Mouse (Mus musculus): Measurements from ENCODE around the gene Nrxn1.
A peak's percentile ranks its signal among the peaks of the same experiment; 100 is the strongest.
"Not testable (repeated sequence)": the region's sequence is repeated elsewhere in the genome, so short reads cannot be mapped to it uniquely, and the experiment has no call there.

The Nrxn1 gene

DNA sequence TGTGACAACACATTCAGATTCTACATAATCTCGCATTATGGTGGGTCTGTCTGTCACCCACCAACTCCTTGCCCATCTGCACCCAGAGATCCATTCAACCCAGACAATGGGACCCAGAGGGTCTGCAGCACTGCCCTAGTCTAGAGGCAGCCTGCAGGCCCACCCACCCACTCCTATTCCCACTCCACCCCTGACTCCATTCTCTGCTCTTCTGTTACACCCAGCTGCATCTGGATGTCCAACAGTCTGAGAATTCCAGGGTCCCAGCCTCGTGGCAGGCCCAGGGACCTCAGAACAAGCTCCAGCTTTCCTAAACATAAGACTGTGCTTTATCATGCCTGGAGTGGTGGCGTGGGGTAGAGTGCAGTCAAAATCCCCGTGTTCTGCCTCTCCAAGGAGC is 820.6 kb downstream of the Nrxn1 start:
- no peak for DNase-seq (ENCODE audit: low spot score in 2 of 2)

DNA sequence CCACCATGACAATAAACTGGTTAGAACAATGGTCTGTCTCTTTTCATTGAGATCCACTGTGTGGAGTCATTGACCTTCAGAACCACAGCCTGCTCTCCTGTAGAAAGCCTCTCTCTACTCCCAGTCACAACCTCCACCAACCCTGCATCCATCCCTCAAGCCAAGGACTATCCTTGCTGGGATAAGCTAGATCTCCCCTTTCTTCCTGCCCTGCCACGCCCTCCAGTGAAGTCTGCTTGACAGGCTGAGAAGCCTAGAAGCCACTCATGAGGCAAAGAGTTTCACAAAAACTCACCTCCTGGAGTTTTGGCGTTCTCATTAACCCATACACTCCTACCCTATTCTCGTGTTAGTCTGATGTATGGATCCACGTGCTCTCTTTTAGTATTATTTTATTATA is 821.7 kb downstream of the Nrxn1 start:
- DNase-seq (ENCODE audit: low spot score in 2 of 2): no peak

DNA sequence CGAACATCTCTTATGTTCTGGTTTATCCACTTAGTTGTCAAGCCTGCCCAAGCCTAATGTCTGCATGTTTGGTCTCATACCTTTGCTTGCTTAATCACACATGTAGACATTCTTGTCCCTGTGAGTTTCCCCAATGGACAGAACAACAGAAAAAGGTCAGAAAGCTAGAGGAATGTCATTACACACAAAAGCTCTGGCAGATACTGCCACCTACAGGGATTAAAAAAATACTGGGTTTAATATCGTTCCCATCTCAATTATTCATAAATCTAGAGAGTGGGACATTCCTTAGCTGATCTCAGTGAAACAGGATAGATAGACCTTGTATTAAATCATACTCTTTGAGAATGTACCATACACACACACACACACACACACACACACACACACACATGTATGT is 823.7 kb downstream of the Nrxn1 start:
- DNase-seq (ENCODE audit: low spot score in 2 of 2): no peak

DNA sequence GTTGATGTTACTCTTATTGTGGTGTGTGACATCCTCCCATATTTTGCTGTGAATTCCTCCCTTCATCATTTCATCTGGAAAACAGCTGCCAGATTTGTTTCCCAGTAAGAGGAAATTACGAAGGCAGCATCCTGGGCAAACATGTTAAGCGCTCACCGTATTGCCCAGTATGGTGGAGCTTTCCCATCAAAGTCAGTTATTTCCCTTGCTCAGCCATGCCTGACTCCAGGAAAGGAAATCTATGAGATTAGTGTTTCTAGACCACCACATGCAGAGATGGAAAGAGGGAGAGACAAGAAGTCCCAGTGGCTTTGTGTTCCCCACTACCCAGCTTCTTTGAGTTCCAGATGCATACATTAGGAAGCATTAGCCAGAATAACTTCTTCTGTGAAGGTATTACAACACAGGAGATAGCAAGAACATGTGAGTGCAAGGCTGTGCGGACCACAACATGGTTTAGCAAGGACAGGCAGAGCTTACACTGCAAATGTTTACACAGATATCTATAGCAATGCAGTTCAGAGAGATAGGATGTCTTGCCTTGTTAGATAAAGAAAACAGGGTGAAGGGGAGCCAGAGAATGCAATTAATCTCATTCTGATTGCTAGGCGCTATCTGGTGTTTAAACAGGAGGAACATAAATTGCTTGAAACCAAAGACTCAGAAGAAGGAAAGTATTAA is 839.3 kb downstream of the Nrxn1 start:
- DNase-seq (ENCODE audit: low spot score in 2 of 2): no peak

DNA sequence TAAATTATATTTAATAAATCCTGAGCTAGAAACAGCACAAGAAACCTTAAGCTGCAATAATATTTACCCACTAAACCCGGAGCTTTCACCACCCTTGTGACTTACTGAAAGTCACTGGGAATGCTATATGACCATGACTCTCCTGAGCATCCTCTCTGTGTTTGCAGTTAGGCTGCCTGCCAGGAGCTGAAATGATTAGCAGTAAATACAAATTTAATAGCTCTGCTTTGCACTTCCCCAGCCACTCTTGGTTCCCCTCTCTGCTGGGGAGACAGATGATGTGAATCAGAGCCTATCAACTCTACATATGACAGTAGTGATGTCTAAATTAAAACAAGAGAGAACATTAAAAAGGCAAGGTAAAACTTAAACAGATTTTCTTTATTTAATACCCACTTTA is 840.7 kb downstream of the Nrxn1 start:
- no peak for DNase-seq (ENCODE audit: low spot score in 2 of 2)

DNA sequence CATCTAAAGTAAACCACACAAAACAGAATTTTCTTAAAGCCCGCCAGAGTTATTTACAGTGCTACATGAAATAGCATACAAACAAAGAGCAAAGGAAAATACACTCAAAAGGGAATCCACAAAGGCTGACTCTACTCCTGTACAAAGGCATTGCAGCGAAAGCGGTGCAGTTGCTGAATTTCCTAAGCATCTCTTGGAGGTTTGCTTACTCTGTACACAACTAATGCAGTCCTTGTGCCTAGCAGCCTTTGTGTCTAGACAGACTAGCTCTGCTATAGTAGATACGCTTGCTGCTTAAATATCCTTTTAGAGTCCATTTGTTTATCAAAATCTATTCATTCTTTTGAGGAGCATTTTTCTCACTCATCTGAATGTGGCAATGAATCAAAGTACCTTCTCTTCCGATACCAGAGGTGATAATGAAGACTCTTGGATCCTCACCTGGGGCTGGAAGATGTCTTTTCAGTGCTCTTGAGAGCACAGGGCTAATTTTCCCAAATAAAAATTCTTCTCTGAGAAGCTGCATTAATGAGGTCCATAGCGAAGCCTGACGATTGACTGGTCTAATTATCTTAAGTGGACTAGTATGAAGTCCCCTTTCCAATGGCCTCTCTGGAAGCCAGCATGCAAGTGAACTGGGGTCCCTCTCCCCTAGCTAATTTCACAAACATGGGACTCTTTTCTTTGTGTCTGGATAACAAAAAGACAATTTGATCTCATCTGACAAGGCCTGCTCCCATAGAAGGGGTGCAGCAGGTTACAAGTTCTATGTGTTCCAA is 845.6 kb downstream of the Nrxn1 start:
- DNase-seq (ENCODE audit: low spot score in 2 of 2): no peak

DNA sequence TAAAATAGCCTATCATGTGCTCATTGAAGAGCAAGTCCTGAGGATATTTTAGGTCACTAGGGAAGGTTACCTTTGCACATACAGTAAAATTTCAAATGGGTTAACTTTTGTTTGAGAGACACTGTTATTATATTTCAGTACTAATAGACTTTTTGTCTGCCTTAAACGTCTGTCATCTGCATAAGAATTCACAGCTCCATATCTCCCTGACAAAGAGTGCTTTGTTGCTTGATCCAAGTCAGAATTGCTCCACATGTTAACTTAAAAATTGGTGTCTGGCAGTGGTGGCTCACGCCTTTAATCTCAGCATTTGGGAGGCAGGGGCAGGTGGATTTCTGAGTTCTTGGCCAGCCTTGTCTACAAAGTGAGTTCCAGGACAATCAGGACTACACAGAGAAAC is 848.5 kb downstream of the Nrxn1 start:
- no peak for DNase-seq (ENCODE audit: low spot score in 2 of 2)

DNA sequence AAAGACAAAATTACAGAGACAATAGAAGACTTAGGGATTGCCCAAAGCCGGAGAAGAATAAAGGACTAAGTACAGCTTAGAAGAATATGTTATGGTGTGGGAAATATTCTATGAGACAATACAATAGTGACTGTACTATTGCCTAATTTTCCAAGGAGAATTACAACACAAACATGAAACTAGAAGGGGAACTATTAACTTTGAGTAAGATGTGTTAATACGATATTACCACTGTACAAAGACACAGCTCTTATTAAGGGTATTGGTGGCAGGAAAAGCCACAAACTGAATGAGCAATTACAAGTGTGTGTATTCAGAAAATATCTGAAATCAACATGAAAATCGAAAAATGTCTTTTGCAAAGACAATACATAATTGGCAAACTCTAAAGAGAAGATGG is 853.9 kb downstream of the Nrxn1 start:
- DNase-seq (ENCODE audit: low spot score in 2 of 2): no peak

DNA sequence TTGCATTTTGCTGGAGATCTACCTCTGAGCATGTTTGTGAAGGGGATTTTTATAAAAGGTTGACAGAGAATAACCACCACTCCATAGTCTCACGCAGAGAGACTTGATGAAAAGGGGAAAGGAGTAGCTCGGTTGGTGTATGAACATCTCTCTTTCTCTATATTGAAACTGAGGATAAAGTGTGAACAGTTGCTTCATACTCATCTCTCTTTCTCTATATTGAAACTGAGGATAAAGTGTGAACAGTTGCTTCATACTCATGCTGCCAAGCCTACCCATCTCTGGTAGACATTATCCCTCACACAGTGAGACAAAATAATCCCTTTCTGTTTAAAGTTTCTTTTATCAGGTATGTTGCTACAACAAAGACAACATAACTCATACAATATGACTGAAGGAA is 854.4 kb downstream of the Nrxn1 start:
- DNase-seq (ENCODE audit: low spot score in 2 of 2): no peak

DNA sequence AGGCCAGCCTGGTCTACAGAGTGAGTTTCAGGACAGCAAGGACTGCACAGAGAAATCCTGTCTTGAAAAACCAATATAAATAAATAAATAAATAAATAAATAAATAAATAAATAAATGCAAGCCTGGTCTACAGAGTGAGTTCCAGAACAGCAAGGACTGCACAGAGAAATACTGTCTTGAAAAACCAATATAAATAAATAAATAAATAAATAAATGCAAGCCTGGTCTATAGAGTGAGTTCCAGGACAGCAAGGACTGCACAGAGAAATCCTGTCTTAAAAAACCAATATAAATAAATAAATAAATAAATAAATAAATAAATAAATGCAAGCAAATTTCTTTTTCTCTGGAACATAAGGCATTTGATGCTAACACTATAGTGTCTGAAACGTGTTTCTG is 857.2 kb downstream of the Nrxn1 start:
- DNase-seq (ENCODE audit: low spot score in 2 of 2): not testable (repeated sequence)

DNA sequence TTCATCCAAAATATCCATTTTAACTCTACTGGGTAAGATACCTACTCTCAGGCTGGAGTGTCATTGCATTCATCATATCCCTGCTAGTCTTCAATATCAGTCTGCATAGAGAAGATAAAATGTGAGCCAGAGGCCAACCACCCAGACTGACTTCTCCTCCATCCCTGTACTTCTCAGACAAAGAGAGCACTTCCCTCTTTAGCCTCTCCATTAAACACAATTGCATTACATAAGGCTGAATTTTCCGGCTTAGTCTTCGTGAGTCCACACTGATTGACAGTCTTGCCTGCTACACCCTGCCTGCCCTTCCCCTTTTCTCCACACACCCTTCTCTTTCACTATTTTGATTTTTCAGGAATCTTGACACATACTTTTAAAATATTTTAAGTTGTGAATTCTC is 858.1 kb downstream of the Nrxn1 start:
- no peak for DNase-seq (ENCODE audit: low spot score in 2 of 2)

DNA sequence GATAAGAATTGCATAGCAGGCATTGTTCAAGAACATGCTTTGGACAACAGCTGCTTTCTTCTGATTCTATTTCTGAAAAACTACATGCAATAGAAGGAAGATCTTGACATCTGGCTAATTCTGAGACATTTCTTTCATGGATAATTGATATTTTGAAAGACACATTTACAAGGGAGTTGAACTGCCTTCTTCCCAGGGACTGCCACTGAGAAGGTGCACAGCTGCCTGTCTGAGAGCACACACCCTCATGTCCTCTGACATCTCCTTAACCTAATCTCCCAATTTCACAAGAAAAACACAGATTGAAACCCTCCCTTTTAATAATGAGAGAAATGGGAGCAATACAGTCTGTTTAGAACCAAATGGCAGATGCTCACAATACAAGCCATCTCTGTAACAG is 884.3 kb downstream of the Nrxn1 start:
- DNase-seq (ENCODE audit: low spot score in 2 of 2): no peak

DNA sequence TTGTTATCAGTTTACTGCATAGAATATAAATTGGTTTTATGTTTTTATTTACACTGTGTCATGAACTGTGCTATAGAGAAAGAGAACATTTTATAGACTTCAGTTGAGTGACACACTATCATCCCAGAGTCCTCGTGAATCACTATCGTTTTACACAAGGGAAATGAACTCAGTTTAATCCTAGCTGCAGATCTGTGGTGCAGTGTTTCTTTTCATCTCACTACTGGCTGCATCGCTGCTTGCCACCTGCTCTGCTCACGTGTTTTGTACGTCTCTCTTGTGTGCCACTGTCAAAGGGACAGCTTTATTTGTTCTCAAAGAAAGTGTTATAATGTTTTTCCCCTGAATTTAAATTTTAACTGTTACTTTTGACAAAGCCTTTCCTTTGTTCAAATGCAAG is 885.3 kb downstream of the Nrxn1 start:
- DNase-seq (ENCODE audit: low spot score in 2 of 2): no peak

DNA sequence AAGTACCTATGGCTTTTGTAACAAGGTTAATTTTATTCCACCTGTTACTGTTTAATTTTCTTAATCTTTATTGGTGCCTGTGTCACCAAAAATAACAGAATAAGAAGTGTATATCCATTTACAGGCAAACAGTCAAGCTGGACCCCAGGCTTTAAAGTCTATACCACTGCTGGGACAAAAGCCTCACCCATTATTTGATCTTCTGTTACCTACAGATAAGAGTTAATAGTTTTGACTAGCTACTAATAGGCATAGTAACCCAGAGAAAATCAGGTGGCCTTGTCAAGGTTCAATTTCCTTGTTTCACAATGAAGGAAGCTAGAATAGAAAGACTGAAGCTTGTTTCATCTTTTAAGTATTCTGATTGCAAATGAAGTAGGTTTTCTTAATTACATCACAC is 888.9 kb downstream of the Nrxn1 start:
- DNase-seq (ENCODE audit: low spot score in 2 of 2): no peak

DNA sequence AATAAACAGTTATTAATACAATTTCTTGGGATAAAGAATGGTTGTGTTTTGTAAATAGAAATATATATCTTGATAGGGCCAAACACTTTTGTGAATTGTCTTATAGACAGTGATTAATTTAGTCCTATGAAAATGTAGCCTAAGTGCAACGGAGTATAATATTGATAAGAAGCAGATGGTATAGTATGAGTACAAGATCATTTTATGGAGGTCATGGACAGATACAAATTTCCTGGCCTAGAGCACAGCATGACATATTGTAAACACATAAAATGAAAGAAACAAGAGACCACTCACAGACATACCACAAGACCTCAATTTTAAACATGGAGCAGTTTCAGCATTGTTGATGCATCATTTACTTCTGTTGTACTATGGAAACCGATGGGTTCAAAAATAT is 890.1 kb downstream of the Nrxn1 start:
- no peak for DNase-seq (ENCODE audit: low spot score in 2 of 2)

DNA sequence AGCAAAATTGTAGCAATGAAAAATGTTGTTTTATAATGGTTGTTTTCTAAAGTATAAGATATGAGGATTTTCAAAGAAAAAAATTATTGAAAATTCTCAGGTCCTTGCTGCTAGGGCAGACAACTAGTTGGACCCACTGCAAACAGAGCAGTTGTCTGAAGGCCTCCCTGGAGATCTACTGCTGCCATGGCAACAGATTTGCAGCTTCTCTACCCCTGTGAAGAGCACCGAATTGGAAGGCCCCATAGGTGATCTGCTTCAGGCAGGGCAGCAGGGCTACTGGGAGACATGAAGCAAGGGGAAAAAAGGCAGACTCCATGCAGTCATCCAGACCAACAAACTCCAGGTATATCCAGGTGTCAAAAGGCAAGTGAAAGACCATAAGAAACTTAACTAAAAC is 896.1 kb downstream of the Nrxn1 start:
- DNase-seq (ENCODE audit: low spot score in 2 of 2): no peak

DNA sequence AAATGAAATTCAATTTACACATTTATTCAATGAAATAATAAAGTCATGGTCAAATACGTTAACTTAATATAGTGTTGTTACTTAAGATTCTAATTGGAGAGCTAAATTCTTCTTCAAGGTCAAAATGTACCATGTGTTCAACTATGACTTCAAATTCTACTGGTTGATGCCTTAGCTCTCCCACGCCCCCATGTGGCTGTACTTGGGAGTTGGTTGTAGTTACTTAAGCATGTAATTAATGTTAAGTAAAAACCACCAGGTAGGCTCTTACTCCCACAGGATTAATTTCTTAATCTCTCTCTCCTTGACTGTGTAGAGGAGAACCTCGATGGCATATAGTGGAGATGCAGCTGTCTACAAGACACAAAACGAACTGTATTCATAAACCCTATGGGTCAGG is 951.3 kb downstream of the Nrxn1 start:
- no peak for DNase-seq (ENCODE audit: low spot score in 2 of 2)

DNA sequence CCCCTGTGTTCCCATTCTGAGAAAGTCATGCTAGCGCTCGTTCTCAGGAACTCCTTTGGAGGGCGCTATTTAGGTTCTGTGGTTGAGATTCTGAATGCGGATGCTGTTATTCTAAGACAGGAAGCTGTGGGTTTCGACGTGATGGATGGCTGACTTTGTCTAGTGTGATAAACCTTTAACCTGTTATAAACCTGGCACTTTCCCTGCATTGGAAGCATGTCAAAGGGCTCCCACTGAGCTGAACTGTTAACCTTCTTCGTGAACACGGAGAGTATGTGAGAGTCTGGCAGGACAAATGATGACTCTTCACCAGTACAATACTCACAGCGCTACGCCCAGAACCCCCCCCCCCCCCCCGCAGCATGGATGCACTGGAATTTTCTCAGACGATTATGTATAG is 962.0 kb downstream of the Nrxn1 start:
- DNase-seq (ENCODE audit: low spot score in 2 of 2): no peak

DNA sequence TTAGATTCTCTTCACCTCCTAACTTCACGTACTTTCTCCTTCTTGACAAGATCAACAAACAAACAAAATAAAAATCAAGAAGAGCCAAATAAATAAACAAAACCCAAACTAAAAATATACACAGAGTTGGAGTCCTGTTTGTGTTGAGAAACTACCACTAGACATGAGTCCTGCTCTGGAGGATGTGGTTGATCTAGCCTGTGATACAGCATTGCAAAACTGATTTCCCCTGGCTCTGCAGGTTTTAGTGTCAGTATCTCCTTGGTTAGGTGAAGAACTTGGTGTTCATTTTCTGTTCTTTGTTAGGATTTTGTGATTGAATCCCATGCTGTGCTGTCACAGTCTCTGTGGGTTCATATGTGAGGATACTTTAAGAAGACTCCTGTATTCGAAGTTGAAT is 963.7 kb downstream of the Nrxn1 start:
- DNase-seq (ENCODE audit: low spot score in 2 of 2): no peak

DNA sequence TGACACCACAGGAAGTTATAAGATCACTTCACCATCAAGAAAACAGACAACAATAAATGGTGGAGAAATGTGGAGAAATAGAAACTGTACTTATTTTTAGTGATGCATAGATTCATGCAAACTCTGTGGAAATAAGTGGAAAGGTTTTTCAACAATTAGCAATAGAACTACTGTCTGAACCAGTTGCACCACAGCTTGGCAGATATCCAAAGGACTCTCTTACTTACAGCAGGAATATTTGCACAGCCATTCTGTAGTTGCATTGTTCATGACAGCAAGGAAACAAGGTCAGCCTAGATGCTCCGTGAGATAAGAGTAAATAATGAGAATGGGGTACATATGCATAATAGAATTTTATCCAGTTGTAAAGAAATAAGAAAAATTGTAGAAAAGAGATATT is 965.3 kb downstream of the Nrxn1 start:
- DNase-seq (ENCODE audit: low spot score in 2 of 2): no peak

DNA sequence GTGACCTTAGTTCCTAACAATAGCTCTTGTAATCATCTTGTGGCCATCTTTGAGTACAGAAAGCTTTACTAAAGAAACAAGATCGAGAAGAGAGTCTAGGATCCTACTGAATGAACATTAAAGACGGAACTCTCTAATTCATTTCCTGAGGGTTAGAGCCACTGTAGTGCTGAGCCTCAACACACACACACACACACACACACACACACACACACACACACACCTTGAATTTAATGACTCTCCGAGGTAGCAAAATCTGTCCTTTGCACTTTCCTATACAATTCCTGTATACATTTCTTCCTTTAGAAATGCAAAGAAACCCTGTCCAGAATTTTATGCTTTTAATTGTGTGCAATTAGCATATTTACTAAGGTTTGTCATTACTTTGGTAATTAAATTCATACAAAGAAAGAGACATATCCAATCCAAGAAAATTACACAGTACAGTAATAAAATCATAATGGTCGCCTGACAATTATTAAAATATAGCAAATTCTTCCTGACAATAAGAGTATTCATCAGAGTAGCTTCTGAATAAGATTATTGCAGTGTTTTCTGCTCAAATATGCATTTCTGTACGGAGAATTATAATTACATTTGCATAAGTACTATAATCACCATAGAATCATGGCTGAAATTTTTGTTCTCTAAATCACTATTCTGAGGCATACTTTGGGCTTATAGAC is 969.9 kb downstream of the Nrxn1 start:
- DNase-seq (ENCODE audit: low spot score in 2 of 2): no peak

DNA sequence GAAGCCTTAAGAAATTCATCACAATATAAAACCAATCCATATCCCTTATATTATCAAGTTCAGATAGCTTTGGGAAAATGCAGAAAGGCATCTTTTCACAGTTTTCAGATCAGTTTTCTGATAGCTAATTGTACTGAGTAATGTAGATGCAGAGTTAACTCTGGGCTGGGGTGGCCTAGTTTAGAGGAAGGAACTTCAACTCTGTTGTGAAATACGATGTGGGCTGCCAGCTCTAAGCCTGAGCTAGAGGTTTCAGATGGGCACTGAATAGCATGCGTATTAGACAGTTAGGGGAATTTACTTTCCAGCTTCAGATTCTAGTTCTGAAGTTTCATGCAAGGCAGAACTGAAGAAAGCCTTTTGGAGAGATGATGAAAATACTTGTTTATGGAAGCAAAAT is 976.6 kb downstream of the Nrxn1 start:
- DNase-seq (ENCODE audit: low spot score in 2 of 2): no peak

DNA sequence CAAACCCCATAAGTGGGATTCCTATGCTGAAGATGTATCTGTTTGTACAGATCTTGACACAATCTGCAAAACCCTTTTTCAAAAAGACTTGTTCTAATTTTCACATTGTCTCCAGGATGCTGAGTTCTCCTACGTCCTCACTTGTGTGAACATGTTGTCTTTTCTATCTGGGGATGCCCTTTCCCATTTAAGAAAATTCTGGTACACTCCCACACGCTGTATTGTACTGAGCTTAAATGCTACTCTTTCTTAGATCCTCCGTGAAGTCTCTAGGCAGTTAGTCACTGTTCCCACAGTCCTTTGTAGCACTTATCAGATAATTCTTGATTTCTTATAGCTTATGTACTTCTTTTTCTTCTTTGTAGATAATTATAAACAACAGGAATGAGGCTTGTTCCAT is 997.9 kb downstream of the Nrxn1 start:
- peak in 1 of 2 experiments; percentile 48 for DNase-seq (ENCODE audit: low spot score in 2 of 2)
